Mouse (Mus musculus) liver, embryonic 16.5 days (tissue): ENCODE data around the gene Dennd2c. TPM values are rescaled to one million over a fixed set of nuclear protein-coding genes. Genes with fewer than 3 reads are reported as not detected.
A peak's percentile ranks its signal among the peaks of the same experiment; 100 is the strongest.

ENCODE experiments used
- ATAC-seq: fragments of 200-750 bp; cut with Nextera tagmentation; 2 replicates; pipeline ENCODE4 v1.8.0; 2017; ENCODE audit warnings: low read depth, mild to moderate bottlenecking, moderate number of reproducible peaks, moderate library complexity
- H3K27ac ChIP-seq: fragments of 300-500 bp; sonication (generic); 2 replicates; pipeline ENCODE4 v1.5.1; 2014; ENCODE audit warnings: mild to moderate bottlenecking, low read length
- H3K27me3 ChIP-seq: fragments of 300-500 bp; sonication (generic); 2 replicates; pipeline ENCODE4 v1.6.1; 2014; ENCODE audit warnings: low read depth, low read length, mixed read lengths; ENCODE audit not compliant: control insufficient read depth, insufficient read depth
- H3K36me3 ChIP-seq: fragments of 300-500 bp; sonication (generic); 2 replicates; pipeline ENCODE4 v1.6.1; 2014; ENCODE audit warnings: mild to moderate bottlenecking; ENCODE audit not compliant: control insufficient read depth, insufficient read depth
- H3K4me1 ChIP-seq: fragments of 300-500 bp; sonication (generic); 2 replicates; pipeline ENCODE4 v1.6.1; 2014; ENCODE audit warnings: low read depth, low read length, mixed read lengths; ENCODE audit not compliant: control insufficient read depth
- H3K4me2 ChIP-seq: fragments of 300-500 bp; sonication (generic); 2 replicates; pipeline ENCODE4 v1.6.1; 2014; ENCODE audit warnings: low read depth, low read length, mixed read lengths
- H3K4me3 ChIP-seq: fragments of 300-500 bp; sonication (generic); 2 replicates; pipeline ENCODE4 v1.5.1; 2014; ENCODE audit warnings: low read depth, mild to moderate bottlenecking, low read length
- H3K9ac ChIP-seq: fragments of 300-500 bp; sonication (generic); 2 replicates; pipeline ENCODE4 v1.6.1; 2014; ENCODE audit warnings: low read depth, low read length
- H3K9me3 ChIP-seq: fragments of 300-500 bp; sonication (generic); replicated peaks from 2 replicates; pipeline ENCODE4 v1.6.1; 2016; ENCODE audit warnings: low read length; ENCODE audit not compliant: control insufficient read depth
- WGBS: fragments of 180-500 bp; shearing (Covaris S2); extraction: QIAGEN DNeasy Blood & Tissue Kit; methylation state at CpG from one replicate; pipeline ENCODE4 v1.1.7; 2014; ENCODE audit not compliant: insufficient replicate concordance; 5-methylcytosine and 5-hydroxymethylcytosine counted together
- polyA plus RNA-seq: library from polyadenylated mRNA; unstranded; fragments of >200 nt; fragmentation: Nextera tagmentation; extraction: Ambion mirVana; gene quantifications from 2 replicates; pipeline ENCODE4 v1.2.1, GENCODE M21; 2015

Dennd2c gene
- polyA plus RNA-seq, 1 experiment from 2014 or later: 7.8 TPM

- 81% methylated on average over 10 of the region's 10 CpGs for whole genome bisulfite sequencing
- Histone ChIP-seq H3K4me3 (no peak overlapping the region), H3K36me3 (peaks cover 14% of the 10 kb centered on the region), H3K9me3 (no peaks in the 10 kb centered on the region), H3K27ac (no peak overlapping the region), H3K4me1 (peaks cover 25% of the 10 kb centered on the region), H3K4me2 (no peak overlapping the region), H3K27me3 (no peaks in the 10 kb centered on the region), H3K9ac (no peak overlapping the region)
- ATAC-seq: no peak
These were observed 40.0 kb downstream of the Dennd2c start for GRCm38 (mm10) chr3:103142366-103142765.

- no peak overlapping the region for H3K9ac ChIP-seq
- no peak overlapping the region for H3K4me3 ChIP-seq
- H3K36me3 ChIP-seq: peaks cover 13% of the 10 kb centered on the region
- 78% methylated on average over 2 of the region's 2 CpGs for WGBS
- H3K4me2 ChIP-seq: no peak overlapping the region
- H3K4me1 ChIP-seq: peaks cover 8% of the 10 kb centered on the region
- H3K27ac ChIP-seq: no peak overlapping the region
- H3K27me3 ChIP-seq: no peaks in the 10 kb centered on the region
- H3K9me3 ChIP-seq: no peaks in the 10 kb centered on the region
- no peak for ATAC-seq
These were observed 42.9 kb downstream of the Dennd2c start for GRCm38 (mm10) chr3:103145336-103145735.

GRCm38 (mm10) chr3:103145791-103146190, 43.4 kb downstream of the Dennd2c start:
- no peak overlapping the region for H3K4me2 ChIP-seq
- no peak for ATAC-seq
- H3K4me1 ChIP-seq: peaks cover 6% of the 10 kb centered on the region
- H3K27me3 ChIP-seq: no peaks in the 10 kb centered on the region
- H3K27ac ChIP-seq: no peak overlapping the region
- H3K36me3 ChIP-seq: peaks cover 15% of the 10 kb centered on the region
- 88% methylated on average over 4 of the region's 4 CpGs for WGBS
- no peaks in the 10 kb centered on the region for H3K9me3 ChIP-seq
- H3K4me3 ChIP-seq: no peak overlapping the region
- H3K9ac ChIP-seq: no peak overlapping the region

GRCm38 (mm10) chr3:103146330-103147166, 44.1 kb downstream of the Dennd2c start:
- Histone ChIP-seq H3K27me3 (no peaks in the 10 kb centered on the region), H3K9ac (no peak overlapping the region), H3K4me3 (no peak overlapping the region), H3K36me3 (peaks cover 14% of the 10 kb centered on the region), H3K4me2 (no peak overlapping the region), H3K27ac (no peak overlapping the region), H3K9me3 (no peaks in the 10 kb centered on the region), H3K4me1 (no peaks in the 10 kb centered on the region)
- no peak for ATAC-seq
- WGBS: 83% methylated on average over 23 of the region's 23 CpGs

- WGBS: 74% methylated on average over 4 of the region's 4 CpGs
- Histone ChIP-seq H3K9me3 (no peaks in the 10 kb centered on the region), H3K27me3 (no peaks in the 10 kb centered on the region), H3K4me1 (no peaks in the 10 kb centered on the region), H3K36me3 (peaks cover 18% of the 10 kb centered on the region), H3K4me2 (no peak overlapping the region), H3K9ac (no peak overlapping the region), H3K27ac (no peak overlapping the region), H3K4me3 (no peak overlapping the region)
- no peak for ATAC-seq
These were observed 45.4 kb downstream of the Dennd2c start for GRCm38 (mm10) chr3:103147775-103148174.

GRCm38 (mm10) chr3:103148941-103149340, 46.5 kb downstream of the Dennd2c start:
- Histone ChIP-seq H3K4me3 (no peak overlapping the region), H3K36me3 (peaks cover 29% of the 10 kb centered on the region), H3K4me2 (no peak overlapping the region), H3K27me3 (no peaks in the 10 kb centered on the region), H3K4me1 (no peaks in the 10 kb centered on the region), H3K27ac (no peak overlapping the region), H3K9ac (no peak overlapping the region), H3K9me3 (no peaks in the 10 kb centered on the region)
- no peak for ATAC-seq
- WGBS: 57% methylated on average over 10 of the region's 10 CpGs

GRCm38 (mm10) chr3:103153761-103154160, 51.4 kb downstream of the Dennd2c start:
- Histone ChIP-seq H3K4me1 (no peaks in the 10 kb centered on the region; the same call in 1 of the 2 replicates), H3K36me3 (peaks cover 40% of the 10 kb centered on the region), H3K9me3 (no peaks in the 10 kb centered on the region), H3K9ac (no peak overlapping the region), H3K27me3 (no peaks in the 10 kb centered on the region), H3K4me2 (no peak overlapping the region), H3K4me3 (no peak overlapping the region), H3K27ac (no peak overlapping the region)
- ATAC-seq: 0 out of 2 replicates have a peak, but pooled peaks have one; percentile 36

- H3K27me3 ChIP-seq: no peaks in the 10 kb centered on the region
- no peak overlapping the region for H3K4me3 ChIP-seq
- H3K4me2 ChIP-seq: peak overlapping the region; percentile 21; the same call in 1 of the 2 replicates
- H3K36me3 ChIP-seq: peaks cover 15% of the 10 kb centered on the region
- 27% methylated on average over 3 of the region's 3 CpGs for WGBS
- H3K4me1 ChIP-seq: peaks cover 8% of the 10 kb centered on the region
- no peaks in the 10 kb centered on the region for H3K9me3 ChIP-seq
- peak; percentile 99 for ATAC-seq
- peak overlapping the region; percentile 35; the same call in 1 of the 2 replicates for H3K9ac ChIP-seq
- peak overlapping the region; percentile 78 for H3K27ac ChIP-seq
These were observed 57.0 kb downstream of the Dennd2c start for GRCm38 (mm10) chr3:103159232-103159900.

GRCm38 (mm10) chr3:103169771-103170170, 67.4 kb downstream of the Dennd2c start:
- no peaks in the 10 kb centered on the region for H3K9me3 ChIP-seq
- H3K4me3 ChIP-seq: no peak overlapping the region
- H3K4me1 ChIP-seq: peaks cover 13% of the 10 kb centered on the region
- WGBS: 10% methylated on average over 4 of the region's 4 CpGs
- no peak overlapping the region for H3K9ac ChIP-seq
- H3K4me2 ChIP-seq: no peak overlapping the region
- H3K27ac ChIP-seq: no peak overlapping the region
- no peak for ATAC-seq
- no peaks in the 10 kb centered on the region for H3K27me3 ChIP-seq
- peaks cover 19% of the 10 kb centered on the region for H3K36me3 ChIP-seq
